Mouse (Mus musculus) frontal cortex, postnatal 10 days (tissue): ENCODE measurements around the gene Alpl.

Experiments
- DNase-seq, 2 experiments: peaks; one replicate each; pipeline ENCODE4 v3.0.0; 2022; ENCODE audit warnings: low spot score in 2 of 2, mixed read lengths in 1 of 2

The Alpl gene

GRCm38 (mm10) chr4:137770901-137771612, 25.1 kb downstream of the Alpl start:
- DNase-seq = no peak

- no peak for DNase-seq
Measured at GRCm38 (mm10) chr4:137769635-137770034, 26.5 kb downstream of the Alpl start.

- no peak for DNase-seq
Measured at GRCm38 (mm10) chr4:137768831-137769230, 27.4 kb downstream of the Alpl start.

- DNase-seq = no peak
Measured at GRCm38 (mm10) chr4:137768381-137768780, 27.8 kb downstream of the Alpl start.

- DNase-seq = no peak
Measured at GRCm38 (mm10) chr4:137766365-137766764, 29.8 kb downstream of the Alpl start.

- peak; percentile 57 to 66 for DNase-seq
Measured at GRCm38 (mm10) chr4:137765554-137765971, 30.6 kb downstream of the Alpl start.

- no peak for DNase-seq
Measured at GRCm38 (mm10) chr4:137764621-137765020, 31.6 kb downstream of the Alpl start.

GRCm38 (mm10) chr4:137763920-137764495, 32.2 kb downstream of the Alpl start:
- DNase-seq = no peak

- no peak for DNase-seq
Measured at GRCm38 (mm10) chr4:137762886-137763285, 33.3 kb downstream of the Alpl start.

GRCm38 (mm10) chr4:137754446-137754845, 41.7 kb downstream of the Alpl start:
- no peak for DNase-seq

GRCm38 (mm10) chr4:137753199-137753598, 43.0 kb downstream of the Alpl start:
- no peak for DNase-seq

- DNase-seq = no peak
Measured at GRCm38 (mm10) chr4:137752471-137752870, 43.7 kb downstream of the Alpl start.

GRCm38 (mm10) chr4:137751717-137752116, 44.5 kb downstream of the Alpl start:
- no peak for DNase-seq

GRCm38 (mm10) chr4:137751310-137751709, 44.9 kb downstream of the Alpl start:
- no peak for DNase-seq

GRCm38 (mm10) chr4:137750121-137750520, 46.1 kb downstream of the Alpl start:
- no peak for DNase-seq

GRCm38 (mm10) chr4:137749680-137750079, 46.5 kb downstream of the Alpl start:
- no peak for DNase-seq

- DNase-seq = no peak
Measured at GRCm38 (mm10) chr4:137748726-137749125, 47.5 kb downstream of the Alpl start.

- no peak for DNase-seq
Measured at GRCm38 (mm10) chr4:137747590-137747989, 48.6 kb downstream of the Alpl start.

GRCm38 (mm10) chr4:137747091-137747490, 49.1 kb downstream of the Alpl start:
- no peak for DNase-seq

GRCm38 (mm10) chr4:137744433-137744918, 51.7 kb downstream of the Alpl start:
- DNase-seq = peak in 1 of 2 experiments; percentile 51

GRCm38 (mm10) chr4:137743791-137744190, 52.4 kb downstream of the Alpl start:
- DNase-seq = no peak

- no peak for DNase-seq
Measured at GRCm38 (mm10) chr4:137740350-137740749, 55.8 kb downstream of the Alpl start.
